Mouse (Mus musculus) limb, embryonic 14.5 days (tissue): ENCODE results near the gene Tubg2. TPM values are rescaled to one million over a fixed set of nuclear protein-coding genes. Genes with fewer than 3 reads are reported as not detected.

ENCODE experiments used
- ATAC-seq: fragments of 200-750 bp; cut with Nextera tagmentation; 2 replicates; pipeline ENCODE4 v1.8.0; 2017; ENCODE audit warnings: low read depth, moderate number of reproducible peaks, moderate TSS enrichment; ENCODE audit not compliant: low FRiP score
- DNase-seq: peaks from one replicate; pipeline ENCODE4 v3.0.0-alpha.2; 2015; ENCODE audit warnings: low spot score
- H3K27ac ChIP-seq: fragments of 300-500 bp; sonication (generic); replicated peaks from 2 replicates; pipeline ENCODE4 v1.5.1; 2014; ENCODE audit warnings: low read depth, mild to moderate bottlenecking, low read length, moderate library complexity, mixed read lengths
- H3K27me3 ChIP-seq: fragments of 300-500 bp; sonication (generic); 2 replicates; pipeline ENCODE4 v1.6.1; 2014; ENCODE audit warnings: low read length, mixed read lengths; ENCODE audit not compliant: control insufficient read depth, insufficient read depth
- H3K36me3 ChIP-seq: fragments of 300-500 bp; sonication (generic); 2 replicates; pipeline ENCODE4 v1.6.1; 2014; ENCODE audit warnings: mild to moderate bottlenecking, low read length, moderate library complexity, mixed read lengths; ENCODE audit not compliant: control insufficient read depth, insufficient read depth
- H3K4me1 ChIP-seq: fragments of 300-500 bp; sonication (generic); 2 replicates; pipeline ENCODE4 v1.6.1; 2014; ENCODE audit warnings: antibody characterized with exemption, low read length, mixed read lengths; ENCODE audit not compliant: control insufficient read depth, insufficient read depth
- H3K4me2 ChIP-seq: fragments of 300-500 bp; sonication (generic); replicated peaks from 2 replicates; pipeline ENCODE4 v1.6.1; 2014; ENCODE audit warnings: low read depth, mild to moderate bottlenecking, low read length, moderate library complexity; ENCODE audit not compliant: severe bottlenecking
- H3K4me3 ChIP-seq: fragments of 300-500 bp; sonication (generic); replicated peaks from 2 replicates; pipeline ENCODE4 v1.5.1; 2014; ENCODE audit warnings: low read length
- H3K9ac ChIP-seq: fragments of 300-500 bp; sonication (generic); 2 replicates; pipeline ENCODE4 v1.6.1; 2014; ENCODE audit warnings: mild to moderate bottlenecking, low read depth, low read length, moderate library complexity; ENCODE audit not compliant: severe bottlenecking
- H3K9me3 ChIP-seq: fragments of 300-500 bp; sonication (generic); 2 replicates; pipeline ENCODE4 v1.6.1; 2016; ENCODE audit warnings: low read length; ENCODE audit not compliant: control insufficient read depth
- POLR2A ChIP-seq: fragments of 200-500 bp; IDR thresholded peaks from 2 replicates; pipeline ENCODE4 v1.8.0; 2012; ENCODE audit warnings: inconsistent platforms, mild to moderate bottlenecking, moderate library complexity, borderline replicate concordance; ENCODE audit not compliant: insufficient read depth, insufficient read length; ENCODE audit errors: extremely low read depth
- WGBS: fragments of 180-500 bp; shearing (Covaris S2); extraction: QIAGEN DNeasy Blood & Tissue Kit; methylation state at CpG from one replicate; pipeline ENCODE4 v1.1.7; 2014; 5-methylcytosine and 5-hydroxymethylcytosine counted together
- polyA plus RNA-seq, 2 experiments: library from polyadenylated mRNA; depleted of rRNA in 1 of 2; stranded (reverse) in 1 of 2; unstranded in 1 of 2; fragments of >200 nt; fragmentation: Nextera tagmentation in 1 of 2; extraction: Ambion mirVana in 1 of 2; gene quantifications; 2 replicates each; pipeline versions ENCODE4 v1.2.1 to v1.2.3; 2012 to 2014

The Tubg2 gene
- polyA plus RNA-seq, 2 experiments: 6.2 to 7.1 TPM

DNA sequence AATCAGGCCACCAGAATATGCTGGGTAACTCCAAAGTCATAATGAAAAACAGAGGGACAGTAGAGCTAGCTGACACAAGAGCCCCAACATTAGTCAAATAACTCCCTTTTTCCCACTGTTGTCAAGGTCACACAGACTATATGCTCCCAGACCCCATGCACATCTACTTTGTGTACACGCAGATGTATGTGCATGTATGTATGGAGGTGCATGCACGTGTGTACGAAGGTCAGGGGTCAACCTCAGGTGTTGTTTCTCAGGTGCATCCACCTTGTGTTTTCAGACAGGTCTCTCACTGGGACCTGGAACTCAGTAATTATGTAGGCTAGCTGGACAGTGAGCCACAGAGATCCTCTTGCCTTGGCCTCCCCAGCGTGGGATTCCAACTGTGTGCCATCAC lies 29.7 kb downstream of the Tubg2 start:
- Histone ChIP-seq H3K4me1 (peaks cover 12% of the 10 kb centered on the region), H3K4me2 (no peak overlapping the region), H3K9me3 (no peaks in the 10 kb centered on the region), H3K9ac (no peak overlapping the region), H3K4me3 (no peak overlapping the region), H3K27me3 (no peaks in the 10 kb centered on the region), H3K36me3 (no peaks in the 10 kb centered on the region), H3K27ac (no peak overlapping the region)
- ATAC-seq (no peak), DNase-seq (no peak)
- no peak for TF ChIP-seq POLR2A
- 89% methylated on average over 4 of the region's 4 CpGs for WGBS

GRCm38 (mm10) chr11:101186526-101187247 lies 31.0 kb downstream of the Tubg2 start:
- H3K9me3 ChIP-seq: no peaks in the 10 kb centered on the region
- WGBS: 88% methylated on average over 27 of the region's 27 CpGs
- no peaks in the 10 kb centered on the region for H3K36me3 ChIP-seq
- no peak overlapping the region for H3K4me2 ChIP-seq
- H3K9ac ChIP-seq: no peak overlapping the region
- peaks cover 17% of the 10 kb centered on the region for H3K4me1 ChIP-seq
- ATAC-seq (no peak), DNase-seq (no peak)
- no peaks in the 10 kb centered on the region for H3K27me3 ChIP-seq
- no peak for TF ChIP-seq POLR2A
- no peak overlapping the region for H3K27ac ChIP-seq
- no peak overlapping the region for H3K4me3 ChIP-seq

DNA sequence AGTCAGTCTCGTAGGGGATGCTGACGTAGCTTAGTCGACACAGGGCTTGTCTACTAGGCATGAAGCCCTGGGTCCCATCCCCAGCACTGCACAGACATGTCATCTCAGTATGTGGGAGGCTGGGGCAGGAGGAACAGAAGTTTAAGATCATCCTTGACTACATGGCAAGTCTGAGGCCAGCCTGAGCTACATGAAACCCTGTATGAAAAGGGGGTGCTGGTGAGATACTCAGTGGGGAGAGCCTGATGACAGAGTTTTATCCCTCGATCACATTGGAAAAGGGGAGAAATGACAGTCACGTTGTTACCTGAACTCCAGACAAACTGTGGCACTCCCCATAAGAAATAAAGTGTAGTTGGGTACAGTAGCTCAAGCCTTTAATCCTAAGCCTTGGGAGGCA lies 31.8 kb downstream of the Tubg2 start:
- TF ChIP-seq POLR2A: no peak
- Histone ChIP-seq H3K9me3 (no peaks in the 10 kb centered on the region), H3K27me3 (no peaks in the 10 kb centered on the region), H3K4me3 (no peak overlapping the region), H3K4me1 (peaks cover 17% of the 10 kb centered on the region), H3K9ac (no peak overlapping the region), H3K4me2 (no peak overlapping the region), H3K36me3 (no peaks in the 10 kb centered on the region), H3K27ac (no peak overlapping the region)
- no peak for ATAC-seq
- WGBS: 90% methylated on average over 5 of the region's 5 CpGs
- DNase-seq: no peak

DNA sequence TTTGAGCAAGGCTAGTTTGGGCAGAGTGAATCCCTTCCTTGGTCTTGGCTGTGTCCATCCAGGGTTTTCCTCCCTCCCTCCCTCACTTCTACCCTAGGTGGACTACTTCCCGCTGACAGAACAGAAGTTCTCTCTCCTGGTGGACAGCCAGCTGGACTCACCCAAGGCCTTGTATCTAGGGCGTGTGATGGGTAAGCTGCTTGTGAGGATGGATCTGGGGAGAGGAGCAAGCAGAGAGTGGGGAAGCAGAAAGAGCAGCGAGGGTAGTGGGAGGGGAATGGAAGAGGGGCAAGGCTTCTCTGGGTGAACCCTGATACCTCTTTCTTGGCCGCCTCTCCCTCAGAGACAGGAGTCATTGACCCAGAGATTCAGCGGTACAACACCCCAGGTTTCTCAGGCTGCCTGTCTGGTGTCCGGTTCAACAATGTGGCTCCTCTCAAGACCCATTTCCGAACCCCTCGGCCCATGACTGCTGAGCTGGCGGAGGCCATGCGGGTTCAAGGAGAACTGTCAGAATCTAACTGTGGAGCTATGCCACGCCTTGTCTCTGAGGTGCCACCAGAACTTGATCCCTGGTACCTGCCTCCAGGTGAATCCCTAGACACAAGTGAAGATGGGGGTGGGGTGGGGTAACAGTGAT lies 32.6 kb downstream of the Tubg2 start:
- WGBS: 86% methylated on average over 11 of the region's 11 CpGs
- no peaks in the 10 kb centered on the region for H3K27me3 ChIP-seq
- no peak overlapping the region for H3K9ac ChIP-seq
- peaks cover 17% of the 10 kb centered on the region for H3K4me1 ChIP-seq
- no peak overlapping the region for H3K4me3 ChIP-seq
- H3K27ac ChIP-seq: no peak overlapping the region
- H3K36me3 ChIP-seq: peaks cover 4% of the 10 kb centered on the region
- no peak for ATAC-seq
- TF ChIP-seq POLR2A: no peak
- no peak overlapping the region for H3K4me2 ChIP-seq
- no peaks in the 10 kb centered on the region for H3K9me3 ChIP-seq
- no peak for DNase-seq

GRCm38 (mm10) chr11:101189495-101190180 lies 33.9 kb downstream of the Tubg2 start:
- no peak for TF ChIP-seq POLR2A
- Histone ChIP-seq H3K36me3 (peaks cover 17% of the 10 kb centered on the region), H3K27ac (peak overlapping the region; percentile 58)

More at GRCm38 (mm10) chr11:101189495-101190180, 33.9 kb downstream of the Tubg2 start:
- 9% methylated on average over 6 of the region's 6 CpGs for WGBS
- no peaks in the 10 kb centered on the region for H3K9me3 ChIP-seq
- H3K4me3 ChIP-seq: no peak overlapping the region
- no peak overlapping the region for H3K4me2 ChIP-seq
- peak; percentile 79 for ATAC-seq
- peak; percentile 68 for DNase-seq
- peaks cover 17% of the 10 kb centered on the region for H3K4me1 ChIP-seq
- H3K27me3 ChIP-seq: no peaks in the 10 kb centered on the region
- H3K9ac ChIP-seq: peak overlapping the region; percentile 21; the same call in 1 of the 2 replicates
